Mouse (Mus musculus): ENCODE measurements at regions not wholly inside any gene's neighbourhood (a gene's known extent, or its start where the extent isn't known, plus 50 kb on each side); places are given as distances from the start of the nearest gene placed in this dataset.

GRCm38 (mm10) chr7:95766356-95767150 lies 404.5 kb upstream of the Tenm4 start:
- dilution Hi-C loops (cut with MboI; ENCODE audit: extremely low pct_ligation_motif_present, extremely low pct_unique_long_range_greater_than_20kb, low sequenced_read_pairs), result no loop called here

GRCm38 (mm10) chr7:95784523-95784922 lies 386.5 kb upstream of the Tenm4 start:
- H3K4me2 ChIP-seq (ENCODE audit: insufficient read depth, low read depth, poor library complexity, severe bottlenecking), result no peak overlapping the region
- H3K27me3 ChIP-seq (replicated peaks), result no peaks in the 10 kb centered on the region
- peaks cover 56% of the 10 kb centered on the region for H3K9me3 ChIP-seq (replicated peaks; ENCODE audit: low read length)
- H3K36me3 ChIP-seq (replicated peaks in 1 of 2; ENCODE audit: control insufficient read depth in 1 of 2, insufficient read depth in 1 of 2, low read length in 1 of 2), result no peaks in the 10 kb centered on the region
- in situ Hi-C loops (cut with MboI; ENCODE audit: low pct_ligation_motif_present, low pct_unique_long_range_greater_than_20kb, low sequenced_read_pairs) (no loop called here), dilution Hi-C loops (cut with MboI; ENCODE audit: extremely low pct_ligation_motif_present, extremely low pct_unique_long_range_greater_than_20kb, low sequenced_read_pairs) (no loop called here)
- TF ChIP-seq SMC3 (IDR thresholded peaks at IDR 0.05; ENCODE audit: low read depth, low read length) (no peak), MAFK (IDR thresholded peaks at IDR 0.05; ENCODE audit: insufficient replicate concordance, low read length) (no peak), TBP (conservative IDR thresholded peaks at IDR 0.05; ENCODE audit: low read depth, low read length) (no peak), CTCF (conservative IDR thresholded peaks at IDR 0.05 in 1 of 2, IDR thresholded peaks at IDR 0.05 in 1 of 2; ENCODE audit: low read depth in 2 of 2, low read length in 2 of 2) (no peak), USF2 (conservative IDR thresholded peaks at IDR 0.05; ENCODE audit: low read depth, low read length) (no peak), NELFE (IDR thresholded peaks at IDR 0.05; ENCODE audit: low read depth, low read length) (no peak), ETS1 (conservative IDR thresholded peaks at IDR 0.05; ENCODE audit: low read depth, low read length) (no peak), E2F4 (IDR thresholded peaks at IDR 0.05; ENCODE audit: insufficient replicate concordance, low read depth, low read length) (no peak), CHD1 (IDR thresholded peaks at IDR 0.05; ENCODE audit: low read depth, low read length) (no peak), MYC (IDR thresholded peaks at IDR 0.05; ENCODE audit: low read depth, low read length) (no peak), ZNF384 (IDR thresholded peaks at IDR 0.05; ENCODE audit: low read depth, low read length) (no peak), IRF4 (IDR thresholded peaks at IDR 0.05; ENCODE audit: low read depth, low read length) (no peak), EP300 (IDR thresholded peaks at IDR 0.05; ENCODE audit: low read length) (no peak), CHD2 (IDR thresholded peaks at IDR 0.05; ENCODE audit: low read length) (no peak), USF1 (IDR thresholded peaks at IDR 0.05; ENCODE audit: low read depth, low read length) (no peak)
- H3K79me2 ChIP-seq (replicated peaks; ENCODE audit: control insufficient read depth, extremely low read depth, insufficient read depth, poor library complexity, severe bottlenecking), result no peaks in the 10 kb centered on the region
- no peak overlapping the region for H3K27ac ChIP-seq (ENCODE audit: insufficient read depth, low read depth)
- H3K9ac ChIP-seq (ENCODE audit: insufficient read depth, low read depth), result no peak overlapping the region
- no peak for DNase-seq (ENCODE audit: extremely low read depth)
- no peak overlapping the region for H3K4me3 ChIP-seq (replicated peaks in 1 of 3; ENCODE audit: low read depth in 2 of 3, low read length in 2 of 3, poor library complexity in 1 of 3)
- H3K4me1 ChIP-seq (ENCODE audit: control insufficient read depth in 1 of 2, insufficient read depth in 2 of 2), result no peaks in the 10 kb centered on the region

More at GRCm38 (mm10) chr7:95766356-95767150, 404.5 kb upstream of the Tenm4 start:
- no peaks in the 10 kb centered on the region for H3K79me2 ChIP-seq (replicated peaks; ENCODE audit: control insufficient read depth, extremely low read depth, insufficient read depth, poor library complexity, severe bottlenecking)
- no peaks in the 10 kb centered on the region for H3K36me3 ChIP-seq (replicated peaks in 1 of 2; ENCODE audit: control insufficient read depth in 1 of 2, insufficient read depth in 1 of 2, low read length in 1 of 2)
- H3K27ac ChIP-seq (ENCODE audit: insufficient read depth, low read depth), result no peak overlapping the region
- no peak for TF ChIP-seq EP300 (IDR thresholded peaks at IDR 0.05; ENCODE audit: low read length)
- TF ChIP-seq ZKSCAN1 (IDR thresholded peaks at IDR 0.05; ENCODE audit: borderline replicate concordance, low read depth, low read length), result no peak
- TF ChIP-seq NRF1 (IDR thresholded peaks at IDR 0.05; ENCODE audit: low read depth, low read length), result no peak
- TF ChIP-seq RAD21 (IDR thresholded peaks at IDR 0.05; ENCODE audit: low read depth, low read length), result no peak
- TF ChIP-seq JUND (conservative IDR thresholded peaks at IDR 0.05; ENCODE audit: low read depth, low read length), result no peak
- TF ChIP-seq JUN (IDR thresholded peaks at IDR 0.05; ENCODE audit: insufficient read depth, low read depth, low read length), result no peak
- TF ChIP-seq TCF12 (IDR thresholded peaks at IDR 0.05; ENCODE audit: low read depth, low read length), result no peak
- no peak for TF ChIP-seq E2F4 (IDR thresholded peaks at IDR 0.05; ENCODE audit: insufficient replicate concordance, low read depth, low read length)
- no peak for TF ChIP-seq MAX (IDR thresholded peaks at IDR 0.05; ENCODE audit: low read length)
- no peak for TF ChIP-seq USF1 (IDR thresholded peaks at IDR 0.05; ENCODE audit: low read depth, low read length)
- no peak for TF ChIP-seq SMC3 (IDR thresholded peaks at IDR 0.05; ENCODE audit: low read depth, low read length)
- TF ChIP-seq HCFC1 (IDR thresholded peaks at IDR 0.05; ENCODE audit: low read depth, low read length), result no peak
- no peak for TF ChIP-seq MAZ (IDR thresholded peaks at IDR 0.05; ENCODE audit: low read depth, low read length)
- peaks cover 58% of the 10 kb centered on the region for H3K9me3 ChIP-seq (replicated peaks; ENCODE audit: low read length)
- in situ Hi-C loops (cut with MboI; ENCODE audit: low pct_ligation_motif_present, low pct_unique_long_range_greater_than_20kb, low sequenced_read_pairs), result no loop called here
- H3K4me2 ChIP-seq (ENCODE audit: insufficient read depth, low read depth, poor library complexity, severe bottlenecking), result no peak overlapping the region
- H3K4me3 ChIP-seq (replicated peaks in 1 of 3; ENCODE audit: low read depth in 2 of 3, low read length in 2 of 3, poor library complexity in 1 of 3), result no peak overlapping the region
- H3K27me3 ChIP-seq (replicated peaks), result no peaks in the 10 kb centered on the region
- H3K9ac ChIP-seq (ENCODE audit: insufficient read depth, low read depth), result no peak overlapping the region
- H3K4me1 ChIP-seq (ENCODE audit: control insufficient read depth in 1 of 2, insufficient read depth in 2 of 2), result no peaks in the 10 kb centered on the region
- no peak for DNase-seq (ENCODE audit: extremely low read depth)
